Mouse (Mus musculus): ENCODE results near the gene Olfr894. TPM values are rescaled to one million over a fixed set of nuclear protein-coding genes. Genes with fewer than 3 reads are reported as not detected.

The Olfr894 gene
- not detected for total RNA-seq (2023)

DNA sequence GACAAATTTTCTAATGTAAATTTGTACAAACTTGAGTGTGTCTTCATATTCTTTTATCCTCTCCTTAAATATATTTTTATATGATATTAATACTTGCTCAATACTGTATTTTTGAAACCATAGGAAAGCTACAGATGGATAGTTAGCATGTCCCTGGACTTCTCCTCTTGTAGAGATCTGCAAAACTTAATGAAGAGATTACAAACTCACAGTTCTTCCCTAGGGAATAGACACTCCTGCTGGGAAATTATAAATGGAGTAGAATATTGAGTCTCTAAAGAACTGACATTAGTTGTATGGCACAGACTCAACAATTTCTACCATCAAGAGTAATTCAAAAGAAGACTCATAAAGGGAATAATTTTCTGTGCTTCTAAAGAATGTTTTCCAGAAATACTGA, at the start of gene Olfr894:
Gene Olfr894 (plus strand): TSS at position 301 of the 400 bp plus-strand sequence.

DNA sequence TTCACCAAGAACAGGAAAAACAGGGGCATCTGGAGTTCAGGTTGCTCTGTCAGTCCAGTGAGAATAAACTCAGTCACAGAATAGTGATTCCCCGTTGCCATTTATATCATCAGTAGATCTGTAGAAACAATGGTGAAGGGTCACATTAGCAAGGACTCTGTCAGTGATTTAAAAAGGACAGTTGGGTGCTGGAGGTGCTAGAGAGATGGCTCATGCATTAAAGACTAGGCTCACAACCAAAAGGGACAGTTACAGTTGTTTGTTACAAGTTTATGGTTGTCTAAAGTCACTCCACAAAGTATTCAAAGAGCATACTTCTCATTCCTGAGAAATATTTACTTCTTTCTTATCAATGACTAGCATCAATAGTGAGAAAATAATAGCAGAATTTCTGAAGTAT, 37.1 kb upstream of the Olfr894 start, which contains the start of gene Olfr891:
Gene Olfr891 (minus strand): TSS at position 101 of the 400 bp plus-strand sequence.

DNA sequence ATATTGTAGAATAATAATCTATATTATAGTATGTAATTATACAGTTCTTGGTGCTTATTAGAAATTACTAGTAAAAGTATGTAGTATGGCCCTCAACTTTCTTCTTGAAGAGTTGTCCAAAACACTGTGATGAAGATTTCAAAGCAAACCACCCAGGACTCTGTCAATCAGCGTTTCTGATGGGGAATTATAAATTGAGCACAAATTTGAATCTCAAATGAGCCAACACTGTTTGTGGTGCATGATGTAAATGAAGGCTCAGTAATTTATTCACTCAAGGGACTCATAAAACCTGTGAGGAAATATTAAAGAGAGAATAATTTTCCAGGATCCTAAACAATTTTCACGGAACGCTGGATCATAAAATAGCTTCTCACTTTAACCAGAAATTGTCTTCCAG, 9.8 kb upstream of the Olfr894 start, which contains the start of gene Olfr893:
Gene Olfr893 (plus strand): TSS at position 301 of the 400 bp plus-strand sequence.

DNA sequence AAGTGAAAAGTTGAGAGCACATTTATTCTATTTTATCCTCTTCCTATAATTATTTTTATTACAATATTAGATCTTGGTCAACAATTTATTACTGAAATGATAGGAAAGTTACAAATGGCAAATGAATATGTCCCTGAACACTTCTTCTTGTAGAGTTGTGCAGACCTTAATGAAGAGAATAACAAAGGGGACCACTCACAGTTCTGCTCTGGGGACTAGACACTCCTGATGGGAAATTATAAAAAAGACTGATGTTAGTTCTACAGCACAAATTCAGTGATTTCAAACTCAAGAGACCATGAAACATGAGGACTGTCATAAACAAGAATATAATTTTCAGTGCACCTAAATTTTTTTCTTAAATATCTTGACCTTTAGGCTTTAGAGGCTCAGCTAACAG, 34.6 kb downstream of the Olfr894 start, which contains the start of gene Olfr143:
Gene Olfr143 (plus strand): TSS at position 301 of the 400 bp plus-strand sequence.

DNA sequence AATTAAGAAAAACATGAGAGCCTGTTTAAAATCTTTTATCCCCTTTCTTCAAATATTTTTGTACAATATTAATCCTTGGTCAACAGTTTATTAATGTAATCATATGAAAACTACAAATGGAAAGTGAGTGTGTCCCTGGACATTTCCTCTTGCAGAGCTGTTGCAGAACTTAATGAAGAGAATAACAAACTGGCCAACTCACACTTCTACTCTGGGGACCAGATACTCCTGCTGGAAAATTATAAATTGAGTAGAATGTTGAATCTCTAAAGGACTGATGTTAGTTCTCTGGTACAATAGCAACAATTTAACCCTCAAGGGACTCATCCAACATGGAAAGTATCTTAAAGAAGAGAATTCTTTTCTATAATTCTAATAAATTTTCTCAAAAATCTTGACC, 49.7 kb downstream of the Olfr894 start, which contains the start of gene Olfr895:
Gene Olfr895 (plus strand): TSS at position 301 of the 400 bp plus-strand sequence.

Other genes starting within 250 kb of the Olfr894 start
- not detected for gene Olfr881, start 226.2 kb upstream of the Olfr894 start, total RNA-seq (2023)
- not detected for gene Olfr883, start 192.2 kb upstream of the Olfr894 start, total RNA-seq (2023)
- gene Olfr884, start 171.5 kb upstream of the Olfr894 start, total RNA-seq (2023), result not detected
- gene Olfr885, start 156.7 kb upstream of the Olfr894 start, total RNA-seq (2023), result not detected
- gene Olfr887, start 134.0 kb upstream of the Olfr894 start, total RNA-seq (2023), result not detected
- gene Olfr888, start 109.9 kb upstream of the Olfr894 start, total RNA-seq (2023), result not detected
- gene Olfr889, start 102.9 kb upstream of the Olfr894 start, total RNA-seq (2023), result not detected
- not detected for gene Olfr890, start 75.5 kb upstream of the Olfr894 start, total RNA-seq (2023)
- not detected for gene Olfr891, start 37.2 kb upstream of the Olfr894 start, total RNA-seq (2023)
- not detected for gene Olfr893, start 9.7 kb upstream of the Olfr894 start, total RNA-seq (2023)
- gene Olfr143, start 34.7 kb downstream of the Olfr894 start, total RNA-seq (2023), result not detected
- not detected for gene Olfr895, start 49.8 kb downstream of the Olfr894 start, total RNA-seq (2023)
- not detected for gene Olfr896-ps1, start 73.1 kb downstream of the Olfr894 start, total RNA-seq (2023)
- gene Olfr25, start 111.0 kb downstream of the Olfr894 start, total RNA-seq (2023), result not detected
- not detected for gene Olfr898, start 130.4 kb downstream of the Olfr894 start, total RNA-seq (2023)
- not detected for gene Olfr250, start 148.8 kb downstream of the Olfr894 start, total RNA-seq (2023)
- not detected for gene Olfr251, start 159.0 kb downstream of the Olfr894 start, total RNA-seq (2023)
- not detected for gene Olfr147, start 183.6 kb downstream of the Olfr894 start, total RNA-seq (2023)
- gene Olfr901, start 211.4 kb downstream of the Olfr894 start, total RNA-seq (2023), result not detected
- gene Olfr902, start 229.6 kb downstream of the Olfr894 start, total RNA-seq (2023), result not detected
- gene Olfr904, start 245.1 kb downstream of the Olfr894 start, total RNA-seq (2023), result not detected

Measured in monocyte, adult 59 days (primary cell).